Mouse (Mus musculus) spleen, adult 2 months (tissue): ENCODE measurements at regions not wholly inside any gene's neighbourhood (a gene's known extent, or its start where the extent isn't known, plus 50 kb on each side); places are given as distances from the start of the nearest gene placed in this dataset.

Experiments used
- CTCF ChIP-seq: fragments of 200-500 bp; IDR thresholded peaks from 2 replicates; pipeline ENCODE4 v1.5.1; 2011; ENCODE audit warnings: mild to moderate bottlenecking, inconsistent platforms; ENCODE audit not compliant: insufficient read depth, insufficient read length, insufficient replicate concordance; ENCODE audit errors: extremely low read depth
- POLR2A ChIP-seq: fragments of 200-500 bp; IDR thresholded peaks from 2 replicates; pipeline ENCODE4 v1.6.1; 2011; ENCODE audit warnings: low read depth, low read length, inconsistent platforms

DNA sequence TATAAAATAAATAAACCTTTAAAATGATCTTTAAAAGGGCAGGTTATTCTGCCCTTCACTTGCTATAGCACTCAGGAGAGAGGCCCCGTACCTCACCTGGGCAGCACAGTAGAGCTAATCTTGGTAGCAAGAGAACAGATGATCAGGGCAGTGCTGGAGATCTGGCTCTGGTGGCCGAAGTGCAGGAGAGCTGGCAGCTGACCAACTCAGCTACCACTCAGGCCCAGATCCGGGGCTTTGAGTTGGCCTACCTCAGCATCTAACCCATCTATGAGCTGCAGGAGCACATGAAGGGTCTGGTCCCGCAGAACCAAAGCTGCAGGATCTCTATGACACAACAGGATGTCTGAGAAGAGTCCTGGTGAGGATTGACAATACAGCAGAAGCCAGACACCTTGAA lies 928.0 kb downstream of the 4930447A16Rik start:
- TF ChIP-seq CTCF (no peak), POLR2A (no peak)
